Mouse (Mus musculus) spleen, adult 2 months (tissue): ENCODE data around the gene Zc3h12c. TPM values are rescaled to one million over a fixed set of nuclear protein-coding genes. Genes with fewer than 3 reads are reported as not detected.

Experiments
- DNase-seq, 2 experiments: peaks; one replicate each; pipeline versions ENCODE4 v3.0.0 to v3.0.0-alpha.2; 2012 to 2021; ENCODE audit warnings: low spot score in 2 of 2, low read depth in 1 of 2
- H3K27ac ChIP-seq: fragments of 200-500 bp; 2 replicates; pipeline ENCODE4 v1.5.1; 2012; ENCODE audit warnings: low read length, inconsistent platforms; ENCODE audit not compliant: insufficient read depth
- H3K27me3 ChIP-seq: fragments of 200-500 bp; 2 replicates; pipeline ENCODE4 v1.6.1; 2012; ENCODE audit warnings: mild to moderate bottlenecking, moderate library complexity, low read length, inconsistent platforms; ENCODE audit not compliant: control insufficient read depth, insufficient read depth
- H3K36me3 ChIP-seq: fragments of 200-500 bp; 2 replicates; pipeline ENCODE4 v1.6.1; 2012; ENCODE audit warnings: mild to moderate bottlenecking, low read length, inconsistent platforms; ENCODE audit not compliant: control insufficient read depth, insufficient read depth
- H3K4me1 ChIP-seq: fragments of 200-500 bp; 2 replicates; pipeline ENCODE4 v1.6.1; 2011; ENCODE audit warnings: inconsistent platforms; ENCODE audit not compliant: control insufficient read depth, insufficient read depth, insufficient read length
- H3K4me3 ChIP-seq: fragments of 200-500 bp; 2 replicates; pipeline ENCODE4 v1.5.1; 2011; ENCODE audit warnings: mild to moderate bottlenecking, inconsistent platforms; ENCODE audit not compliant: insufficient read depth, insufficient read length; ENCODE audit errors: extremely low read depth
- CTCF ChIP-seq: fragments of 200-500 bp; IDR thresholded peaks from 2 replicates; pipeline ENCODE4 v1.5.1; 2011; ENCODE audit warnings: mild to moderate bottlenecking, inconsistent platforms; ENCODE audit not compliant: insufficient read depth, insufficient read length, insufficient replicate concordance; ENCODE audit errors: extremely low read depth
- POLR2A ChIP-seq: fragments of 200-500 bp; IDR thresholded peaks from 2 replicates; pipeline ENCODE4 v1.6.1; 2011; ENCODE audit warnings: low read depth, low read length, inconsistent platforms
- WGBS: fragments of 180-500 bp; shearing (Covaris S2); methylation state at CpG from one replicate; pipeline ENCODE4 v1.1.7; 2018; 5-methylcytosine and 5-hydroxymethylcytosine counted together
- polyA plus RNA-seq: library from polyadenylated mRNA; depleted of rRNA; stranded (reverse); fragments of >200 nt; gene quantifications from 2 replicates; pipeline ENCODE4 v1.2.3, GENCODE M21; 2012

Zc3h12c gene
- polyA plus RNA-seq, 1 experiment = 1.4 TPM

DNA sequence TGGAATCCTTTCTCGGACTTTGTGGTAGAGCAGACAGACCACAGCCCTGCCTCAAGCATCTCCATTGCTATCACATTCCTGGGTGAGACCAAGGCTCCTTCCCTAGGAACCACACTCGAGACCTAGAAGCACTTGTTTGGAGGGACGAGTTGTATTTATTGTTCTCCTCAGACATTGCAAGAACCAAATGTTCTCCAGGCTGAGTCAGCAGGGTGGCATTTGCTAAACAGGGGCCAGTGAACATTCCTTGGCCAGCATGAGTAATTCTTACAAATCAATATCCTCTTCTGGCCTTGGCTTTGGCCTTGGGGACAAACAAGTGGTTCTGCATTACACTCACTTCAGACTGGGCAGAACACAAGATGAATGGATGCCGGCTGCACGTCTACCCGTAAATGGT, 62.9 kb downstream of the Zc3h12c start:
- no peak overlapping the region for H3K27ac ChIP-seq
- H3K4me3 ChIP-seq = no peak overlapping the region
- no peaks in the 10 kb centered on the region for H3K36me3 ChIP-seq
- WGBS = 91% methylated on average over 6 of the region's 6 CpGs
- H3K27me3 ChIP-seq = no peaks in the 10 kb centered on the region
- no peak for DNase-seq
- no peaks in the 10 kb centered on the region for H3K4me1 ChIP-seq
- TF ChIP-seq POLR2A = no peak
- no peak for TF ChIP-seq CTCF

DNA sequence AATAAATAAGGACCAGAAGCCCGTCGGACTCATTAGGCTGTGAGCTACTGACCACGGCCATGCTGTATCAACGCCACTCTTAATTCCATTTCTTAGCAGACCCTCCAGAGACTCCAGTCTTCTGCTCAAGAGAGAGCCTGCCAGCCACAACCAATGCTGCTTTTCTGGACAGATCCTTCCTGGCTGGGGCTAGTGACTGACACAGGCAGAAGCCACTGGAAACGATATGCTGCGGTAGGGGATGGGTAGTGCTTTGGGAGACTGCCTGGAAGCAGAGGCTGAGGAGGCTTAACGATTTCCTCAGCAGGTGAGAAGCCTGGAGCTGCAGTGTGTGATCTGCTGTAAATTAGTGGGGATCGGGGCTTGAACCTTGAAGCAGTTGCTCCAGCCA, 64.2 kb downstream of the Zc3h12c start:
- H3K4me3 ChIP-seq = no peak overlapping the region
- TF ChIP-seq POLR2A (no peak), CTCF (no peak)
- H3K27ac ChIP-seq = no peak overlapping the region
- H3K36me3 ChIP-seq = no peaks in the 10 kb centered on the region
- no peak for DNase-seq
- 89% methylated on average over 8 of the region's 8 CpGs for WGBS
- no peaks in the 10 kb centered on the region for H3K4me1 ChIP-seq
- H3K27me3 ChIP-seq = no peaks in the 10 kb centered on the region

GRCm38 (mm10) chr9:52103448-52104224, 64.7 kb downstream of the Zc3h12c start:
- Histone ChIP-seq H3K4me3 (no peak overlapping the region), H3K27me3 (no peaks in the 10 kb centered on the region), H3K4me1 (no peaks in the 10 kb centered on the region), H3K27ac (no peak overlapping the region), H3K36me3 (no peaks in the 10 kb centered on the region)
- TF ChIP-seq POLR2A (no peak), CTCF (no peak)
- 79% methylated on average over 9 of the region's 9 CpGs for whole genome bisulfite sequencing
- DNase-seq = no peak

GRCm38 (mm10) chr9:52102060-52102844, 66.1 kb downstream of the Zc3h12c start:
- Histone ChIP-seq H3K4me3 (no peak overlapping the region), H3K4me1 (no peaks in the 10 kb centered on the region), H3K27ac (no peak overlapping the region), H3K36me3 (no peaks in the 10 kb centered on the region), H3K27me3 (no peaks in the 10 kb centered on the region)
- TF ChIP-seq POLR2A = no peak
- TF ChIP-seq CTCF = no peak
- no peak for DNase-seq
- 56% methylated on average over 13 of the region's 13 CpGs for WGBS

GRCm38 (mm10) chr9:52100426-52100825, 67.9 kb downstream of the Zc3h12c start:
- DNase-seq = no peak
- Histone ChIP-seq H3K27ac (no peak overlapping the region), H3K4me1 (no peaks in the 10 kb centered on the region), H3K4me3 (no peak overlapping the region), H3K36me3 (no peaks in the 10 kb centered on the region), H3K27me3 (no peaks in the 10 kb centered on the region)
- TF ChIP-seq CTCF (no peak), POLR2A (no peak)
- WGBS = 91% methylated on average over 14 of the region's 14 CpGs

DNA sequence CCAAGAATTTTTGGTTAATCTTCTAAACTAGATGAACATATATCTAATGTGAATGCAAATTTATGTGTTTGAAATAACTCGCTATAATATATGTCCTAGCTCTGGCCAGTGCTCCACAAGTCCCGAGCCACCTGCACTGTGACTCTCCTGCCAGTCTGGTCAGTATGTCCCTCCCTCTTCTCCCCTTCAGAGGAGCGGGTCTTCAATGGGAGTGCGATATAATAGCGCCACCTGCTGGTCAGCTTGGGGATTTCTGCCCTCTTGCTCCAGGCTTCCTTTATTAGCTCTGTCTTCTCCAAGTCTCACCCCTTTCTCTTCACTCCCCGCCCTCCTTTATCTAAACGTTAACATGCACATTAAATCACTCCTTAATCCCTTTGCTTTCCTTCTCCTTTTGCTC, 69.8 kb downstream of the Zc3h12c start:
- no peaks in the 10 kb centered on the region for H3K4me1 ChIP-seq
- WGBS = under 1% methylated on average over 7 of the region's 7 CpGs
- H3K36me3 ChIP-seq = no peaks in the 10 kb centered on the region
- no peaks in the 10 kb centered on the region for H3K27me3 ChIP-seq
- TF ChIP-seq POLR2A (no peak), CTCF (peak; percentile 96)
- no peak overlapping the region for H3K27ac ChIP-seq
- no peak overlapping the region for H3K4me3 ChIP-seq
- peak; percentile 40 to 67 for DNase-seq

GRCm38 (mm10) chr9:52097386-52097785, 71.0 kb downstream of the Zc3h12c start:
- Histone ChIP-seq H3K27me3 (no peaks in the 10 kb centered on the region), H3K4me1 (no peaks in the 10 kb centered on the region), H3K27ac (no peak overlapping the region), H3K4me3 (no peak overlapping the region), H3K36me3 (no peaks in the 10 kb centered on the region)
- no peak for DNase-seq
- TF ChIP-seq CTCF (no peak), POLR2A (no peak)
- 94% methylated on average over 1 of the region's 1 CpGs for WGBS
